Mouse (Mus musculus): ENCODE measurements around the gene Gm11032. TPM values are rescaled to one million over a fixed set of nuclear protein-coding genes. Genes with fewer than 3 reads are reported as not detected.
A peak's percentile ranks its signal among the peaks of the same experiment; 100 is the strongest.
"Not testable (repeated sequence)": the region's sequence is repeated elsewhere in the genome, so short reads cannot be mapped to it uniquely, and the experiment has no call there.

The Gm11032 gene
- total RNA-seq, 2 experiments from 2014 or later, result not detected

GRCm38 (mm10) chr11:4621866-4622265, 2.0 kb downstream of the Gm11032 start:
- intact Hi-C loops (cut with DNase I), result no loop called here

GRCm38 (mm10) chr11:4622442-4622986, 2.6 kb downstream of the Gm11032 start:
- DNase-seq (ENCODE audit: extremely low spot score in 1 of 2, low spot score in 2 of 2), result no peak
- intact Hi-C loops (cut with DNase I), result no loop called here

More at GRCm38 (mm10) chr11:4621866-4622265, 2.0 kb downstream of the Gm11032 start:
- DNase-seq (ENCODE audit: extremely low spot score in 1 of 2, low spot score in 2 of 2), result no peak

GRCm38 (mm10) chr11:4622997-4623396, 3.1 kb downstream of the Gm11032 start:
- intact Hi-C loops (cut with DNase I), result no loop called here

GRCm38 (mm10) chr11:4625931-4626330, 6.1 kb downstream of the Gm11032 start:
- DNase-seq (ENCODE audit: extremely low spot score in 1 of 2, low spot score in 2 of 2), result no peak
- intact Hi-C loops (cut with DNase I), result no loop called here

More at GRCm38 (mm10) chr11:4622997-4623396, 3.1 kb downstream of the Gm11032 start:
- no peak for DNase-seq (ENCODE audit: extremely low spot score in 1 of 2, low spot score in 2 of 2)

- intact Hi-C loops (cut with DNase I), result no loop called here
- no peak for DNase-seq (ENCODE audit: extremely low spot score in 1 of 2, low spot score in 2 of 2)
Observed at GRCm38 (mm10) chr11:4627636-4628035, 7.8 kb downstream of the Gm11032 start.

GRCm38 (mm10) chr11:4629861-4630280, 10.0 kb downstream of the Gm11032 start:
- intact Hi-C loops (cut with DNase I), result no loop called here
- DNase-seq (ENCODE audit: extremely low spot score in 1 of 2, low spot score in 2 of 2), result no peak

GRCm38 (mm10) chr11:4633420-4633819, 13.6 kb downstream of the Gm11032 start:
- no peak for DNase-seq (ENCODE audit: extremely low spot score in 1 of 2, low spot score in 2 of 2)
- intact Hi-C loops (cut with DNase I), result no loop called here

GRCm38 (mm10) chr11:4634395-4634794, 14.5 kb downstream of the Gm11032 start:
- intact Hi-C loops (cut with DNase I), result no loop called here
- no peak for DNase-seq (ENCODE audit: extremely low spot score in 1 of 2, low spot score in 2 of 2)

- no peak for DNase-seq (ENCODE audit: extremely low spot score in 1 of 2, low spot score in 2 of 2)
- intact Hi-C loops (cut with DNase I), result no loop called here
Observed at GRCm38 (mm10) chr11:4636782-4637342, 17.0 kb downstream of the Gm11032 start.

- intact Hi-C loops (cut with DNase I), result no loop called here
- DNase-seq (ENCODE audit: extremely low spot score in 1 of 2, low spot score in 2 of 2), result peak; percentile 81 to 95
Observed at GRCm38 (mm10) chr11:4637534-4638234, 17.8 kb downstream of the Gm11032 start, which contains the start of gene Ascc2. TSS of gene Ascc2 (plus strand) at chr11:4637747.

GRCm38 (mm10) chr11:4638261-4638660, 18.4 kb downstream of the Gm11032 start:
- no peak for DNase-seq (ENCODE audit: extremely low spot score in 1 of 2, low spot score in 2 of 2)
- intact Hi-C loops (cut with DNase I), result no loop called here

GRCm38 (mm10) chr11:4641185-4641584, 21.3 kb downstream of the Gm11032 start:
- intact Hi-C loops (cut with DNase I), result no loop called here
- no peak for DNase-seq (ENCODE audit: extremely low spot score in 1 of 2, low spot score in 2 of 2)

- intact Hi-C loops (cut with DNase I), result no loop called here
- no peak for DNase-seq (ENCODE audit: extremely low spot score in 1 of 2, low spot score in 2 of 2)
Observed at GRCm38 (mm10) chr11:4643722-4644121, 23.9 kb downstream of the Gm11032 start.

GRCm38 (mm10) chr11:4645180-4645579, 25.3 kb downstream of the Gm11032 start:
- intact Hi-C loops (cut with DNase I); DNase-seq (ENCODE audit: extremely low spot score in 1 of 2, low spot score in 2 of 2): not testable (repeated sequence)

GRCm38 (mm10) chr11:4646409-4646808, 26.5 kb downstream of the Gm11032 start:
- intact Hi-C loops (cut with DNase I), result no loop called here
- no peak for DNase-seq (ENCODE audit: extremely low spot score in 1 of 2, low spot score in 2 of 2)

- no peak for DNase-seq (ENCODE audit: extremely low spot score in 1 of 2, low spot score in 2 of 2)
- intact Hi-C loops (cut with DNase I), result no loop called here
Observed at GRCm38 (mm10) chr11:4659818-4660217, 40.0 kb downstream of the Gm11032 start.

- intact Hi-C loops (cut with DNase I), result no loop called here
- DNase-seq (ENCODE audit: extremely low spot score in 1 of 2, low spot score in 2 of 2), result no peak
Observed at GRCm38 (mm10) chr11:4660309-4661025, 40.6 kb downstream of the Gm11032 start.

GRCm38 (mm10) chr11:4661324-4661723, 41.5 kb downstream of the Gm11032 start:
- intact Hi-C loops (cut with DNase I), result no loop called here
- no peak for DNase-seq (ENCODE audit: extremely low spot score in 1 of 2, low spot score in 2 of 2)

- no peak for DNase-seq (ENCODE audit: extremely low spot score in 1 of 2, low spot score in 2 of 2)
- intact Hi-C loops (cut with DNase I), result no loop called here
Observed at GRCm38 (mm10) chr11:4661871-4662495, 42.1 kb downstream of the Gm11032 start.

All from left cerebral cortex, postnatal 10 days (tissue).